ENCODE assay signal across 18 mouse cellular contexts in genomic region chr7:101362791-101363191, GRCm38 (mm10). TPM values are rescaled to one million over a fixed set of nuclear protein-coding genes. Genes with fewer than 3 reads are reported as not detected.
DNase-seq lines count a peak whose midpoint lies in the region; ATAC-seq and TF ChIP-seq lines count a peak whose summit lies in the region.
"Had no signal": no experiment of that assay in that cellular context is flagged by ENCODE, and none has a peak within 500 bp of the region (broad histone marks: within the 10 kb centered on the region; RNA-seq: fewer than 3 reads in every experiment).

No protein-coding gene starts in this region.

- no peak for TF ChIP-seq CTCF in bone marrow, adult 2 months (IDR thresholded peaks at IDR 0.05; ENCODE audit: control insufficient read depth, insufficient read depth, low read length)

- no peaks in the 10 kb centered on the region for H3K9me3 ChIP-seq in heart, embryonic 10.5 days
- H3K9me3 ChIP-seq in liver, embryonic 16.5 days (replicated peaks; ENCODE audit: control insufficient read depth, low read length): no peaks in the 10 kb centered on the region
- no peaks in the 10 kb centered on the region for H3K9me3 ChIP-seq in forebrain, embryonic 12.5 days
- H3K9me3 ChIP-seq: embryonic facial prominence, embryonic 12.5 days; forebrain, embryonic 15.5 days; hindbrain, embryonic 10.5 days; midbrain, embryonic 15.5 days had no signal

- H3K27me3 ChIP-seq in heart, embryonic 10.5 days (ENCODE audit: insufficient read depth, poor library complexity, severe bottlenecking): peaks cover 16% of the 10 kb centered on the region
- no peaks in the 10 kb centered on the region for H3K27me3 ChIP-seq in liver, embryonic 16.5 days (ENCODE audit: control insufficient read depth, insufficient read depth, low read depth, low read length)
- H3K27me3 ChIP-seq in forebrain, embryonic 12.5 days: no peaks in the 10 kb centered on the region
- H3K27me3 ChIP-seq: embryonic facial prominence, embryonic 12.5 days; forebrain, embryonic 15.5 days; midbrain, embryonic 15.5 days had no signal

- TF ChIP-seq POLR2A in bone marrow, adult 2 months (IDR thresholded peaks at IDR 0.05; ENCODE audit: borderline replicate concordance, control insufficient read depth, low read depth, low read length): peak; percentile 35; the same call in 1 of the 2 replicates

- DNase-seq in heart, embryonic 10.5 days (ENCODE audit: low spot score): no peak
- no peak for DNase-seq in heart, adult 8-10 months (ENCODE audit: low spot score)
- DNase-seq in thymus, postnatal 0 days (ENCODE audit: low spot score): peak; percentile 50
- DNase-seq in layer of hippocampus, postnatal 10 days (ENCODE audit: low spot score in 2 of 2): no peak
- DNase-seq: adrenal gland, postnatal 25 days; cerebellum, adult 9-11 months; gastrocnemius, postnatal 36 days; kidney, adult 8-10 months had no signal

- peak overlapping the region; percentile 47; the same call in 1 of the 2 replicates for H3K27ac ChIP-seq in heart, embryonic 10.5 days
- peak overlapping the region; percentile 92 for H3K27ac ChIP-seq in bone marrow, adult 2 months (ENCODE audit: control insufficient read depth, insufficient read depth, low read depth, low read length, poor library complexity)
- H3K27ac ChIP-seq in liver, embryonic 16.5 days (ENCODE audit: low read length): peak overlapping the region; percentile 65; the same call in 1 of the 2 replicates
- no peak overlapping the region for H3K27ac ChIP-seq in forebrain, embryonic 12.5 days
- H3K27ac ChIP-seq: embryonic facial prominence, embryonic 12.5 days; forebrain, embryonic 15.5 days; midbrain, embryonic 15.5 days had no signal

- no peaks in the 10 kb centered on the region for H3K36me3 ChIP-seq in heart, embryonic 10.5 days
- no peaks in the 10 kb centered on the region for H3K36me3 ChIP-seq in liver, embryonic 16.5 days (ENCODE audit: control insufficient read depth, insufficient read depth)
- no peaks in the 10 kb centered on the region for H3K36me3 ChIP-seq in forebrain, embryonic 12.5 days (replicated peaks)
- H3K36me3 ChIP-seq: embryonic facial prominence, embryonic 12.5 days; forebrain, embryonic 15.5 days; hindbrain, embryonic 10.5 days; midbrain, embryonic 15.5 days had no signal

- peak; percentile 39; the same call in 1 of the 2 replicates for ATAC-seq in liver, embryonic 16.5 days (ENCODE audit: low read depth)
- no peak for ATAC-seq in erythroblast, adult 5-6 weeks (replicated peaks; ENCODE audit: low FRiP score, poor library complexity, severe bottlenecking)
- ATAC-seq in forebrain, embryonic 12.5 days (ENCODE audit: low FRiP score): no peak
- ATAC-seq: forebrain, embryonic 15.5 days; midbrain, embryonic 15.5 days had no signal

- H3K4me1 ChIP-seq in heart, embryonic 10.5 days: peaks cover 17% of the 10 kb centered on the region
- peaks cover 20% of the 10 kb centered on the region for H3K4me1 ChIP-seq in bone marrow, adult 2 months (ENCODE audit: control insufficient read depth, insufficient read depth, low read length)
- H3K4me1 ChIP-seq in liver, embryonic 16.5 days (ENCODE audit: control insufficient read depth, low read depth, low read length): peaks cover 8% of the 10 kb centered on the region
- no peaks in the 10 kb centered on the region for H3K4me1 ChIP-seq in forebrain, embryonic 12.5 days
- H3K4me1 ChIP-seq: embryonic facial prominence, embryonic 12.5 days; forebrain, embryonic 15.5 days; midbrain, embryonic 15.5 days had no signal

- WGBS in heart, embryonic 10.5 days: 79% methylated on average over 5 of the region's 5 CpGs
- 10% methylated on average over 5 of the region's 5 CpGs for WGBS in bone marrow, adult 2 months
- 26% methylated on average over 5 of the region's 5 CpGs for WGBS in liver, embryonic 16.5 days (ENCODE audit: insufficient replicate concordance)
- 72% methylated on average over 5 of the region's 5 CpGs for WGBS in forebrain, embryonic 12.5 days

- no peak overlapping the region for H3K9ac ChIP-seq in liver, embryonic 16.5 days (ENCODE audit: low read depth, low read length)
- no peak overlapping the region for H3K9ac ChIP-seq in forebrain, embryonic 12.5 days
- H3K9ac ChIP-seq: embryonic facial prominence, embryonic 12.5 days; forebrain, embryonic 15.5 days; midbrain, embryonic 15.5 days had no signal

- no peak overlapping the region for H3K4me2 ChIP-seq in liver, embryonic 16.5 days (ENCODE audit: low read depth, low read length)
- no peak overlapping the region for H3K4me2 ChIP-seq in forebrain, embryonic 12.5 days
- H3K4me2 ChIP-seq: embryonic facial prominence, embryonic 12.5 days; forebrain, embryonic 15.5 days; midbrain, embryonic 15.5 days had no signal

- H3K4me3 ChIP-seq in heart, embryonic 10.5 days: no peak overlapping the region
- peak overlapping the region; percentile 74 for H3K4me3 ChIP-seq in bone marrow, adult 2 months (replicated peaks; ENCODE audit: control insufficient read depth, low read depth, low read length)
- H3K4me3 ChIP-seq in liver, embryonic 16.5 days (ENCODE audit: low read depth, low read length): 0 out of 2 replicates have a peak overlapping the region, but pooled peaks have one; percentile 25
- no peak overlapping the region for H3K4me3 ChIP-seq in forebrain, embryonic 12.5 days (replicated peaks)
- H3K4me3 ChIP-seq: embryonic facial prominence, embryonic 12.5 days; forebrain, embryonic 15.5 days; hindbrain, embryonic 10.5 days; midbrain, embryonic 15.5 days had no signal

RNA-seq across cellular contexts. Expression of gene Arap1, which starts 14.9 kb away (rescaled TPM):
- 15.9 and 24.6 TPM in 2 replicates for polyA plus RNA-seq in heart, embryonic 10.5 days (2016; fragmentation: Nextera tagmentation; extraction: Ambion mirVana)
- total RNA-seq in heart, adult 8-10 months (2022): 10 to 100 TPM; 27.2 to 40.0 (median 28.4) TPM
- 86.0 and 162 TPM in 2 replicates for polyA plus RNA-seq in bone marrow, adult 2 months (2011; ENCODE audit: insufficient read depth, insufficient read length, low replicate concordance, missing spikeins)
- 17.3 and 22.5 TPM in 2 replicates for polyA plus RNA-seq in liver, embryonic 16.5 days (2015; fragmentation: Nextera tagmentation; extraction: Ambion mirVana)
- polyA plus RNA-seq in thymus, postnatal 0 days (2015; fragmentation: Nextera tagmentation; extraction: Ambion mirVana): 31.1 and 34.4 TPM in 2 replicates
- total RNA-seq in erythroblast, adult 5-6 weeks (2015; ENCODE audit: low replicate concordance): 24.2 and 26.5 TPM in 2 replicates
- 8.3 and 24.5 TPM in 2 replicates for total RNA-seq in erythroblast, adult 5-6 weeks (2017; ENCODE audit: low replicate concordance)
- 10 to 100 TPM; 19.1 to 24.0 TPM for total RNA-seq in layer of hippocampus, postnatal 10 days (2021)
- polyA plus RNA-seq in forebrain, embryonic 12.5 days (2016; fragmentation: Nextera tagmentation; extraction: Ambion mirVana): 11.9 and 13.4 TPM in 2 replicates

RNA-seq across cellular contexts. Expression of gene Stard10, which starts 45.9 kb away (rescaled TPM):
- 24.7 and 62.7 TPM in 2 replicates for polyA plus RNA-seq in heart, embryonic 10.5 days (2016; fragmentation: Nextera tagmentation; extraction: Ambion mirVana)
- total RNA-seq in heart, adult 8-10 months (2022): 10 to 100 TPM; 57.4 to 86.0 (median 69.5) TPM
- 114 and 142 TPM in 2 replicates for polyA plus RNA-seq in bone marrow, adult 2 months (2011; ENCODE audit: insufficient read depth, insufficient read length, low replicate concordance, missing spikeins)
- polyA plus RNA-seq in liver, embryonic 16.5 days (2015; fragmentation: Nextera tagmentation; extraction: Ambion mirVana): 128 and 142 TPM in 2 replicates
- 12.3 and 14.6 TPM in 2 replicates for polyA plus RNA-seq in thymus, postnatal 0 days (2015; fragmentation: Nextera tagmentation; extraction: Ambion mirVana)
- 37.4 and 49.8 TPM in 2 replicates for total RNA-seq in erythroblast, adult 5-6 weeks (2015; ENCODE audit: low replicate concordance)
- total RNA-seq in erythroblast, adult 5-6 weeks (2017; ENCODE audit: low replicate concordance): 24.4 and 39.0 TPM in 2 replicates
- 10 to 100 TPM; 13.3 to 15.7 TPM for total RNA-seq in layer of hippocampus, postnatal 10 days (2021)
- polyA plus RNA-seq in forebrain, embryonic 12.5 days (2016; fragmentation: Nextera tagmentation; extraction: Ambion mirVana): 5.8 and 6.2 TPM in 2 replicates

RNA-seq across cellular contexts. Expression of gene Gm45837, which starts 47.9 kb away (rescaled TPM):
- 3.3 TPM in 1 of 2 replicates, not detected in the other for polyA plus RNA-seq in heart, embryonic 10.5 days (2016; fragmentation: Nextera tagmentation; extraction: Ambion mirVana)
- total RNA-seq in heart, adult 8-10 months (2022): 1 to 10 TPM in 2 of 4 experiments, not detected in 2; 3.7 to 4.3 TPM
- 5.7 and 43.8 TPM in 2 replicates for polyA plus RNA-seq in bone marrow, adult 2 months (2011; ENCODE audit: insufficient read depth, insufficient read length, low replicate concordance, missing spikeins)
- 4.0 TPM in 1 of 2 replicates, not detected in the other for polyA plus RNA-seq in liver, embryonic 16.5 days (2015; fragmentation: Nextera tagmentation; extraction: Ambion mirVana)
- 1.1 TPM in 1 of 2 replicates, not detected in the other for polyA plus RNA-seq in thymus, postnatal 0 days (2015; fragmentation: Nextera tagmentation; extraction: Ambion mirVana)
- 5.0 TPM in 1 of 2 replicates, not detected in the other for total RNA-seq in erythroblast, adult 5-6 weeks (2015; ENCODE audit: low replicate concordance)
- not detected in 2 replicates for total RNA-seq in erythroblast, adult 5-6 weeks (2017; ENCODE audit: low replicate concordance)
- total RNA-seq in layer of hippocampus, postnatal 10 days (2021): 1 to 10 TPM in 1 of 2 experiments, not detected in 1; 1.7 TPM
- polyA plus RNA-seq in forebrain, embryonic 12.5 days (2016; fragmentation: Nextera tagmentation; extraction: Ambion mirVana): not detected in 2 replicates
- total RNA-seq: layer of hippocampus, postnatal 25 days had no signal
- polyA plus RNA-seq: C2C12; embryonic facial prominence, embryonic 12.5 days; forebrain, embryonic 15.5 days; midbrain, embryonic 15.5 days had no signal

RNA-seq across cellular contexts. Expression of gene Pde2a, which starts 58.7 kb away (rescaled TPM):
- 1.6 and 12.0 TPM in 2 replicates for polyA plus RNA-seq in heart, embryonic 10.5 days (2016; fragmentation: Nextera tagmentation; extraction: Ambion mirVana)
- total RNA-seq in heart, adult 8-10 months (2022): 10 to 100 TPM; 46.1 to 58.6 (median 52.8) TPM
- polyA plus RNA-seq in bone marrow, adult 2 months (2011; ENCODE audit: insufficient read depth, insufficient read length, low replicate concordance, missing spikeins): 33.2 and 37.8 TPM in 2 replicates
- 14.3 and 14.6 TPM in 2 replicates for polyA plus RNA-seq in liver, embryonic 16.5 days (2015; fragmentation: Nextera tagmentation; extraction: Ambion mirVana)
- 5.7 and 7.9 TPM in 2 replicates for polyA plus RNA-seq in thymus, postnatal 0 days (2015; fragmentation: Nextera tagmentation; extraction: Ambion mirVana)
- total RNA-seq in erythroblast, adult 5-6 weeks (2015; ENCODE audit: low replicate concordance): 17.5 and 18.6 TPM in 2 replicates
- 13.0 and 16.4 TPM in 2 replicates for total RNA-seq in erythroblast, adult 5-6 weeks (2017; ENCODE audit: low replicate concordance)
- total RNA-seq in layer of hippocampus, postnatal 10 days (2021): 100 to 1,000 TPM; 197 to 215 TPM
- 23.1 and 25.7 TPM in 2 replicates for polyA plus RNA-seq in forebrain, embryonic 12.5 days (2016; fragmentation: Nextera tagmentation; extraction: Ambion mirVana)

Comparison
In these comparisons a context has a peak if more than half of its experiments do, and no peak if none do; other contexts are left out.
1. H3K4me3 ChIP-seq: peak in bone marrow, adult 2 months (single experiment) and liver, embryonic 16.5 days (single experiment); none in heart, embryonic 10.5 days (single experiment) and forebrain, embryonic 12.5 days (single experiment).